Mouse (Mus musculus): ENCODE results near the gene Myo5c.

Gene Myo5c

GRCm38 (mm10) chr9:75231841-75232746, at the start of gene Myo5c:
Gene Myo5c, plus strand, starts transcription at chr9:75232020.
- peak; percentile 64 for DNase-seq

- no peak for DNase-seq
These were observed 44.1 kb upstream of the Myo5c start for GRCm38 (mm10) chr9:75187646-75188260.

DNA sequence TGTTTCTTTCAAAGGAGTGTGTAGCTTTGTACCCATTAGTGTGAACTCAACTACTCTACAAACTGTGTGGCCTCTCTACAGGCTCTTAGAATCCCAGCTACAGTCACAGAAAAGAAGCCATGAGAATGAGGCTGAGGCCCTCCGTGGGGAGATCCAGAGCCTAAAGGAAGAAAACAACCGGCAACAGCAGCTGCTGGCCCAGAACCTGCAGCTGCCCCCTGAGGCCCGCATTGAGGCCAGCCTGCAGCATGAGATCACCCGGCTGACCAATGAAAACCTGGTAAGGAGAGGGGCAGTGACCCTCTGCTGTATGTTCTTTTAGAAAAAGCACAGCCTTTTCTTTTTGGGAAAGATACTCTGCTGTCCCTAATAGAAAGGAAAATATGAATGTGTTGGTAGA, 38.0 kb upstream of the Myo5c start:
- peak; percentile 62 for DNase-seq

DNA sequence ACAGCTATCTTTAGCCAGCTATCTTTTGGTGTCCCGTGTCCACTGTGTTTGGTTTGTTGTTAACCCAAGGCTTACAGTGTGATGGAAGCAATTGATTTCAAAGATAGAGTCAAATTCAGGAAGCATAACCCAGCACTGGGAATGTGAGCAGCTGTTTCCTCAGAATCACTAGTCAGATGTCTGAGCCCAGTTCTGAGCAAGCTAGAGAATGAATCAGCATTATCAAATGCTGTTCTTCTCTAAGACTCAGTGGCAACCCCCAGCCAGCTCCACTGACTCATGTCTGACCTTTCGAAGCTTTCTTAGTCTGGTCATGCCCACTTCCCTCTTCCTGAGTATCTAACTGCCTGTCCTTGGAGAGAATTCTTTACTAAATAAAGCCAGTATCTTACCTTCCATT, 35.5 kb upstream of the Myo5c start:
- DNase-seq = no peak

DNA sequence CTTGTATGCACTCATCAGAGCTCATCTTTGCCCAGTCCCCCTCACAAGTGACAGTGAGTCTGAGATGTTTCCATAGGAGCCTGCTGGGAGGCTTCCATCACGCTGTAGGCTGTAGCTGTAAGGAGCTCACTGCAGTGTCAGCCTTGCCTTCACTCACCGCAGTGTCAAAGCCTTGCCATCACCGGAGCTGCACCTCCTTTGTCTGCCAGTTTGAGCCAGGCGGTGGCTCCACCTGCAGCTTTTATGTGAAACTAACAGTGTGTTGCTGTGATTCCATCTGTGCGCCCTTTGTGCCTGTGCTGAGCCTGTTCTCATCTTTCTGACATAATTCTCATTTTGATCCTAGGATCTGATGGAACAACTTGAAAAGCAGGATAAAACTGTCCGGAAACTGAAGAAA, 34.5 kb upstream of the Myo5c start:
- peak; percentile 49 for DNase-seq

DNA sequence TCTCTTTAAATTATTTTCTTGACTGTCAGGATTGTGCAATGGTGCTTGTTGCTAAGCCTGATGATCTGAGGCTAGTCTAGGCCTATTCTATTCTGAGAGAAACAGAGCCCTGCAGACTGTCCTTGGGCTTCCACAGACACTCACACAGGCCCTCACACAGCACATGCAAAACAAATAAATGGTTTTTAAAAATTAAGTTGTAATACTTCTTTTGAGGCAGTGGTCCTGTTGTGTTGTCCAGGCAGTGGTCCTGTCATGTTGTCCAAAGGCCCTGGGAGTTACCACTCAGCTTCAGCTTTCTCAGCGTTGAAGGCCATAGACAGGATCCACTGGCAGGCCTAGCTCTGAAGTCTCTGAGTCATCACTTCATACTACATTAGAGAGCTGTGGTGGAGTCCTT, 30.3 kb upstream of the Myo5c start:
- DNase-seq = no peak

DNA sequence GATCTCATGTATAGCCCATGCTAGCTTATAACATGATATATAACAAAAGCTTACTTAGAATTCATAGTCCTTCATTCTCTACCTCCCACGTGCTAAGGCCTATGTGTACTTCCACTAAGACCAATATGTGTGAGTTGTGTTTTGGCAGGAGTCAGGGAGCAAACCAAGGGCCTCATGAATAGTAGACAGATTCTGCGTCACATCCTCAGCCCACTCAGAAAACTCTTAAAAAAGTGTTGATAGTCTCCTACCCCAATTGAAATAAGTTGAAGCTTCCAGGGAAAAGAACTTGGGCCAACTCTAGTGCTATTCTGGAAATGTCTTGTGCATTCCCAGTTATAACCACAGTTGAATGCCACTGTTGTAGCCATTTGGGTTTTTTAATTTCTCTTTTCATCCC, 29.8 kb upstream of the Myo5c start:
- DNase-seq = no peak

DNA sequence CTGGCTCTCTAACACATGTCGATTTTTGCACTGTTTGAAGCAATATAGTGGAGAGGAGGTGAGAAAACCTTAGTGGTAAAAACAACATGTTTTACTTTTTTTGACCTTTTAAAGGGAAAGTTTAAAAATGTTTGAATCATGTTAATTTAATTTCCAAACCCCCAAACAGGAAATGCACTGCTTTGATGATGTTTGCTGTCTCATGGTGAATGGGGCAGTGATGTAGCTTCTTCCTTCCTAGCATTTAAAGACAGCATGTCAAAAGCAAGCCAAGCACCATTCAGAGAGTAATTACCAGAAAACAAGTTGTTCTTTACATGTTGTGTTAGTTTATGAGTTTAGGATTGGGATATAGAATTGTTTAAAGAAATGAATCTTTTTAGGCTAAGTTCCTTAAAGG, 22.6 kb upstream of the Myo5c start:
- no peak for DNase-seq

- no peak for DNase-seq
These were observed 21.6 kb upstream of the Myo5c start for GRCm38 (mm10) chr9:75210269-75210668.

GRCm38 (mm10) chr9:75214743-75215413, 16.9 kb upstream of the Myo5c start:
- no peak for DNase-seq

GRCm38 (mm10) chr9:75219942-75220341, 11.9 kb upstream of the Myo5c start:
- DNase-seq = no peak

DNA sequence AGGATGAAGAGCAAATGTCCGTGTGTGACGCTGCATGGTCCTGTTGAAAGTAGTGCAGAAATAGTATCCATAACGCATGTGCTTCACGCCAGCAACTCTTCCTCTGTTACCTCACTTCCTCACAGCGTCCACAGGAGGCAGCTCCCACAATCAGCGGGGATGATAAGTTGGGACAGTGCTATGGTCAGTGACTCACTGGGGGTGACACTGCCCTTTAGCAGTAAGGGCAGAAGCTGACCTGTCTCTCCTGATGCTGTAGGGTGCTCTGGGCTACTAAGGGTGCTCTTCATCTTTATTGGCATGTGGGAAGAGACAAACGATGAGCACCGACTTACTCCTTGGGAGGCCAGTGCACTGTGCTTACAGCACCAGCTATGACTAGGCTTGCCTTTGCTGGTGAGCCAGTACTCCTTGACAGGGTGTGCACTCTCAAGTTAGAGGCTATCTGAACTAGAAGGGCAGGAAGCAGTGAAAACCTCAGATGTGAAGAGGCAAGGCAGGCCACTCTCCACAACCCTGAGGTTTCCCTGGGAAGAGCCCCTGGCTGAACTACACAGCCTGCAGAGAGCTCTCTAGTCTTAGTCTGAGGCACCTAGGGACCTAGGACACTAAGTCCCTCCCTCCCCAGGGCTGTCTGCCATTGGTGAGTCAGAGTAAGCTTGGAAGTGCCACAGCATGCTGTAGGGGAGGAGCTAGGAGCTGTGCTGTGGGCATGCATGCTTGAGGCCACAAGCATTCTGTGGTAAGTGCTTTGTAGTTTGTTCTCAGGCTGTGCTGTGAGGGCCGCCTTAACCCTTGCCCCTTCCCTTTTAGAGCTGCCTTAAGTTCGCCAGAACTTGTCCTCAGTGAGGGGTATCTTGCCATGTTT, 10.2 kb upstream of the Myo5c start:
- no peak for DNase-seq

GRCm38 (mm10) chr9:75232860-75233259, 1.0 kb downstream of the Myo5c start:
- no peak for DNase-seq

- no peak for DNase-seq
These were observed 2.5 kb downstream of the Myo5c start for GRCm38 (mm10) chr9:75234271-75234741.

DNA sequence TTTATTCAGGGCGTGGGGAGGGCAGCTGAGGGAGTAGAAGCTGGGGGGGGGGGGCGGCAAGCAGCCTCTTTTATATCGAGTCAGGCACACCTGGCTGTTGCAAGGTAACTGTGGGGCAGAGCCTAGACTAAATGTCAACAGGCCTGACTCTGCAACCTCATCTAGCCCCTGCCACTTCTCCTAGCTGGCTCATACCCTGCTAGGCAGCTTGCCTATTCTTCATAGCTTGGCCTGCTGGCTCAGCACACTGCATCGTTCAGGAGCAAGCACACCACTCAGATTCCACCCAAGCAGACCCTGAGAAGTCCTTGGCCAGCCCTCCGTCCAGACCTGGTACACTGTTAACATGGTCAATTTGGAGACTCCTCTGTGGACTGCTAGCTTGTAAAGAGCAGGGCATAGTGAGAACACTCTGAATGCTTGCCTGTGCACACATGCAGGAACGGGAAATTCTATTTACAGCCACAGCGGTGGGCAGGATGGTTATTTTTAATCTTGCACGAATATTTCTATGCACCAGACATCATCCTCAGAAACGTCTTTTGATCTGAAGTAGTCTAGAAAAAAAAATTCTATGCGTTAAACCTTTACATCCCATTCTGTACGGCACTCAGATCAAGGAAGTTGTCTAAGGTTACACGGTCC, 3.3 kb downstream of the Myo5c start:
- no peak for DNase-seq

- DNase-seq = no peak
These were observed 3.9 kb downstream of the Myo5c start for GRCm38 (mm10) chr9:75235696-75236095.

- no peak for DNase-seq
These were observed 4.8 kb downstream of the Myo5c start for GRCm38 (mm10) chr9:75236416-75237308.

DNA sequence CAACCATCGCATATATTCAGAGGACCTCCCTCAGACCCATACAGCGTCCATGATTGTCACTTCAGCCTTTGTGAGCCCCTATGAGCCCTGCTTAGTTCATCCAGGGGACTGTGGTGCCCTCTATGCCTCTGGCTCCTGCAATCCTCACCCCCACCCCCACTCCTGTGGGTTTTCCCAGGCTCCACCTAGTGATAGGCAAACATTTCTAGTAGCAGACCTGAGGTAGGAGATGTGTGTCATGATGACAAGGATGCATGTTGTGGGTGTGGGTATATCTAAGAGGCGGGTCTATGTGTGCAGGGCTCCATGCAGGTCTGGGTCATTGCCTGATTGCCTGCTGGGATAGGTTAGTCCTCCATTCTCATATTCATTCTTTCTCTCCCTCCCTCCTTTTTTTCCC, 6.4 kb downstream of the Myo5c start:
- no peak for DNase-seq

- no peak for DNase-seq
These were observed 11.2 kb downstream of the Myo5c start for GRCm38 (mm10) chr9:75243052-75243451.

DNA sequence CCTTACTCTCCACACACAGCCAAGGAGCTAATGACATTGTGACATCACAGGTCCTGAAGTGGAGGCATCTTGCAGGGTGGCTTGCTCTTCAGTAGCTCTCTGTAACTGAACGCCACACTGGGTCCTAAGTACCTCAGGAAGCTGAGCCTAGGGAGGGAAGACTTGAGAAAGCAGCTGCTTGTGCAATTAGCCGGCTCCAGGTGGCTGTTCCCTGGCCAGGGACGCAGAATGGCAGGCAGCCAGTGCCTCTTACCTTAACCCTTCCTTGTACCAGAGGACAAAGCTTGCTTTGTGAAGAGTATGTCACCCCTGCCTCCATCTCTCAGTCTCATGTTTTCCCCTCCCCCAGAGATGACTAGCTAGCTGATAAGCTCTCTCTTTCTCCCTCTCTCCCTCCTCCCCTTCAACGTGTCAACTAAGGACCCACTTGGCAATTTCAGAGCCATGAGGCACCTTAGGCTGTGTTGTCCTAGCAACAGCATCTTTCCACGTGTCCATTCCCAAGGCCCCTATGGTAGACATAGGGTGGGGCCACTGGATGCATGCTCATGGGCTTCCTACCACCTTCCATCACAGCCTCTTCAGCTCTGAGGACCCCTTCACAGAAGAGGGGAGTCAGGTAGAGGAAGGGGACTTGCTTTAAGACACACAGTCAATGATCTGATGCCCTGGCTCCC, 12.0 kb downstream of the Myo5c start:
- peak; percentile 48 for DNase-seq

- no peak for DNase-seq
These were observed 12.7 kb downstream of the Myo5c start for GRCm38 (mm10) chr9:75244527-75244926.
